Mouse (Mus musculus): Measurements from ENCODE around the gene Pakap.
A peak's percentile ranks its signal among the peaks of the same experiment; 100 is the strongest.

The Pakap gene

DNA sequence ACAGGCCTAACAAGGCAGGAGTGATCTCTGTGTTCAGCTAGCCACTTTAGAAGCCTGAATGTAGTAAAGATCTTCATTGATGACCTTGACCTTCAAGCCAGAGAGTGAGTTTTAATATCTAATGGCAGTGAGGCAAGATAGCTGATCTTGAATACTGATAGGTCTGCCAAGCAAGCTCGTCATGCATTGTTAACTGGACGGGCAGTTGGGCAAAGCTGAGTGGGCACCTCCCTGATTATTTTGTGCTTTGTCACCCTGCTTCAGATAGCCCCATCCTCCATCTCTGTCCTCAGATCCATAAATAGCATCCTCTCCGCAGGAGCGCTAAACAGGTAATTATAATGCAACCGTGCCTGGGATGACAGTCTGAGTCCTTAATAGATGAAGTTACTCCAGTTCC is 64.4 kb downstream of the Pakap start:
- no peak for DNase-seq

DNA sequence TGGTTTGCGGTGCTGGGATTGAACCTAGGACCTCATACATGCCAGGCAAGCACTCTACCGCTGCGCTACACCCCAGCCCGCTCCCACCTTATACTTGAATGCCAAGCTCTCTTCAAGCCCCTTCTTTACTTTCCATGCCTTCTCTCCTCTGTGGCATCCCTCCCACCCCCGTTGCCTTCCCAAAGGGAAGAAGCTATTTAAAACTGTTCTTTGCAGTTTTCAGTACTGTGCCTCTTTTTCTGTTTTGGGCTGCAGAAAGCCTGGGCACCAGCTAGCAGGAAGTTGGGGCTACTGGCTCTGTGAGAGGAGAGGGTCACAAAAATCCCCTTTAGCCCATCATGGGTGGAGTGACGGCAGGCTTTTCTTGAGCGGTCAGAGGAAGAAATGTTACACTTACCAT is 65.1 kb downstream of the Pakap start:
- DNase-seq, result no peak

DNA sequence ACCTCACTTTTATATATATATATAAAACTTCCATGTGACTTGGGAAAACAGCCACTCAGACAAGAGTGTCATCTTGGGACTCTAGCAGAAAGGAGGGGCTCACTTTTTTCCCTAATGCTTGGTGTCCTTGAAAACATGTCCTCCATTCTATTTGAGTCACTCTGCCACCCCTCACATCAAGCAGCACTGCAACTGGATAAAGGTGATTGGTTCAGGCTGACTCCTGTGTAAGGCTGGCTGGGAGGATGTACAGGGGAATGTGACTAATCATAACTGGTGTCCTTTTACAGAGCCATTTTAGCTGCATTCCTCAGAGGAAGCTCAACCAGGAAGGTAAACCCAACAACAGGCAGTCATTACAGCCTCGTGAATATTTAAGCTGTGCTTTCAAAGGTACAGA is 67.0 kb downstream of the Pakap start:
- DNase-seq, result no peak

DNA sequence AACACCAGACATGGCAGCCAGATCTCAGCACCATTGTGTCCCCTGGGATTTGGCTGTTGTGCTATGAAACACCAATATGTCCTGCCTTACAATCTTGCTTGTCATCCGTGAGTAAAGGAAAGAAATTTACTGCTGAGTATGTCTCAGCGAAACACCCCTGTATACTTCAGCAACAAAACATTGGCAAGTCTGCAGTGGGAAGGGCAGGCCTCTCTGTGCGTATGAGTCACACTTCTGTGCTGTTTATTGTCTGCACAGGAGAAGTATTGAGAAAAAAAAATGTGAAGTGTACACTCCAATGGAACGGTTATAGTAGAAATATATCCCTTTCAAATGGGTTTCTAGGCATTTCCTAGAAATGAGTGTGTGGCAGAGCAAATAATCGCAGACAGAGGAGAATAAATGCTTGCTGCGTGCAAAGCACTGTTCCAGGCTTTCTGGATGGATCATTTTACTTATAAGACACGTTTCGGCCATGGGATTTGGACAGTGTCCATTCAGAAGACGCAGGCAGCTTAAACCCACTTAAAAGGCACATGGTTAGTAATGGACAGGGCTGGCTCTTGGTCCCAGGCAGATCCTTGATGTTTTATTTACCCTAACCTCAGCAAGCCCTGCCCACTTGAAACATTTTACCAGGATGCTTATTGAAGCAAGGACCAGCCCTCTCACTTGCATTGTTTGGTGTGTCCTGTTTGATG is 69.0 kb downstream of the Pakap start:
- no peak for DNase-seq

DNA sequence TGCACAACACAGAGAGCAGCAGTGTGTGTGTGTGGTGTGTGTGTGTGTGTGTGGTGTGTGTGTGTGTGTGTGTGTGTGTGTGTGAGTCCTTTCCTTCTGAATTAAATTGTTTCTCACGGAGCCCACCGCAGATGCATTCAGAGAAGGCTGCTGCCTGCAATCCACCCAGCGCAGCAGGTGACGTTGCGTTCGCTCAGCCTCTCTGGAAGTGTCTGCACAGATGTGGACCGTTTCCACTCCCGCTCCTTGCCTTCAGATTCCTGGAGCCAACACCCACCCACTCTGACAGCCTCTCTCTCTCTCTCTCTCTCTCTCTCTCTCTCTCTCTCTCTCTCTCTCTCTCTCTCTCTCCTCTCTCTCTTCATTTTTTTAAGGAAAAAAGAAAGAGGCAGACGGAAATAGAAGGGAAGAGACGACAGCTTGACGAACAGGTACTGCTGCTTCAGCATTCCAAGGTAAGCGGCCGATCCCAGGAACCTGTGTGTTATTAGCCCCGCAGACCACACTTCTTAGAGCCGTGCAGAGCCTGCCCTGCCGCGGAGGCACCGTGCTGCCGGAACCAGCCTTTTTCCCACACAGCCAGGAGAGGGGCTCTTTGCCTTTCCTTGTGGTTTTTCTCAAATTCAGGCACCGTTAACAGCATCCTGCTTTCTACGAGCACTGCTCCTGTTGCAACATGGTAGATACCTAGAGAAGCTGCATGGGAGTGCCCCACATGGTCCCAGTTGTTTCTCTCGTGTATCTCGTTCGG is 69.8 kb downstream of the Pakap start:
- DNase-seq, result no peak

DNA sequence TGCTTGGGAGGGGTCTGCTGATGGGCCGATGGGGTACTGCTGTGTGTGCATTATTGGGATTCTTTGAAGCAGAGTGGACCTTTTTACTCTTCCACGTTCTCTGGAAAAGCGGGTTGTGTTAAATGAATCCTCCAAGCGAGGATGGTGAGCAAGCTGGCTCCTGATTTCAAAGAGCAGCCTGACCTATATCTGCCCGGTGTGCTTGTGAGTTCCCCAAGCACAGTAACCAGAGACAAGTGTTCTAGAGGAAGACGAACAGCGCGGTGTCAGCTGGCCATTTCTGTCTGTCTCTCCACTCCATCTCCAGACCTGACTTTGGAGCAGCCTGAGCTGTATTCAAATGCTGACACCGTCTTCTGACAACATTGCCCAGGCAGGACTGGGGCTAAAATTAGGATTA is 71.0 kb downstream of the Pakap start:
- no peak for DNase-seq

DNA sequence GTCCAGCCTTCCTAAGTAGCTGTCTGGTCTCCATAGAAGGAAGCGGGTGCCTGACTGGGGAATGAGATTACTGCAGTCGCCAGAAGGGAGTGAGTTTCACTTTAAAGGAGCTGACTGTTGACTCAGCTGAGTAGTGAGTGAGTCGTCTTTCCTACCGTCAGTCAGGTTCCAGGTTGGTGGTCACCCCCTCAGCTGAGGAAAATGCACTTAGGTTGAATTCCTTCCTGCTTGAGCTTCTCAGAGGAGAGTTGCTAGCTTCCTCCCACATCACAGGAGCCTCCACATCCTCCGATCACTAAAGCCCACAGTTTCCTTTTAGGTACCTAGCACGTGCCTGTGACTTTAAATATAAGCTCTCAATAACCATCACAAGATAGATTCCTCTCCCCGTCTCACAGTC is 72.2 kb downstream of the Pakap start:
- DNase-seq, result no peak

DNA sequence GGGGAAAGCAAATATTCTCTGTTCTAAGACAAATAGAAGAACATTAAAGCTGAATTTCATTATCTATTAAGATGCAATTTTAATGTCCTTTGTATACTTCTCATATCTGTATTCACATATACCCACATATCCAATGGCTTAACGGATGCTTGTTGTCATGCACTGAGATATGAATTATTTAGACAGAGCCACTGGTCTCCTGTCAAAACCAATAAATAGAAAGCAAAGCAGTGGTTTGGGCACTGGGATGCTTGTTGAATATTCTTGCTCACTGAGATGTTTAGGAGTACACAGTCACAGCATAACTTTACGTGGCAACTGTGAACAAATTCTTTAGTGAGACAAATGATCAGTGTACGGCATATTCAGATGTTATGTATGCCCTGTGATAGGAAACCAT is 73.0 kb downstream of the Pakap start:
- DNase-seq, result no peak

DNA sequence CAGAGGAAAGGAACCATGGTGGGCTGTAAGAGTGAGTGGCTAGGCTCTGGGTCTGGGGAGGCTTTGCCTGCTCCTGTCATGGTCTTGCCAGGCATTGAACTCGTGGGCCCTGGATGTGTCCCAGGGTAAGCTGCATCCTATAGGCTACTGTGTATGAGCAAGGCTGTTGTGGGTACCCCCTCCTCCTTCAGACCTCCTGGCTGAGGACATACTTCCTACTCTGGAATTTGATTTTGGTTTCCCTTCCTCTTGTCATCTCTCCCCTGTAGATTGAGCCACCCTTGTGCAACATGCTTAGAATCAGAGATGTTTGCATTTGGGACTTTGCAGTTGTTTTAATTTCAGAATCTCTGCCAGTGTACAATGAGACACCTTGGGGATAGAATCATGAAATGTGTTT is 83.0 kb downstream of the Pakap start:
- no peak for DNase-seq

DNA sequence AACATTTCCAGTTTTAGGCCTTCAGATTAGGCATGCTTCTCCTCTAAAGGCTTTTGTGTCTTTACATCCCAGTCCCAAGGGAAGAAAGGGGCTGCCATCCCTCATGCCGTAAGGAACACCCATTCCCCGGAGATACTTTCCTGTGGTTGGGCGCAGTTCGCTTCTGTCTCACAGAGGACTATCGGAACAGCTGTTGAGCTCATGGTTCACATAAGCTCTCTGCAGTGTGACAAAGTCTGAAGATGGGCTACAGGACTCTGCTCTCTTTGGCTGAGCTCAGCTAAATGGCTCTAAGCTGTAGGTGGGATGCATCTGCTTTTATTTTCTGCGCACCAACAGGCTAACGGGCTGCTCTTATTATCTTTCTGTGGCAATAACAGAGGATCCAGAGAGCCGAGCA is 83.6 kb downstream of the Pakap start:
- no peak for DNase-seq

DNA sequence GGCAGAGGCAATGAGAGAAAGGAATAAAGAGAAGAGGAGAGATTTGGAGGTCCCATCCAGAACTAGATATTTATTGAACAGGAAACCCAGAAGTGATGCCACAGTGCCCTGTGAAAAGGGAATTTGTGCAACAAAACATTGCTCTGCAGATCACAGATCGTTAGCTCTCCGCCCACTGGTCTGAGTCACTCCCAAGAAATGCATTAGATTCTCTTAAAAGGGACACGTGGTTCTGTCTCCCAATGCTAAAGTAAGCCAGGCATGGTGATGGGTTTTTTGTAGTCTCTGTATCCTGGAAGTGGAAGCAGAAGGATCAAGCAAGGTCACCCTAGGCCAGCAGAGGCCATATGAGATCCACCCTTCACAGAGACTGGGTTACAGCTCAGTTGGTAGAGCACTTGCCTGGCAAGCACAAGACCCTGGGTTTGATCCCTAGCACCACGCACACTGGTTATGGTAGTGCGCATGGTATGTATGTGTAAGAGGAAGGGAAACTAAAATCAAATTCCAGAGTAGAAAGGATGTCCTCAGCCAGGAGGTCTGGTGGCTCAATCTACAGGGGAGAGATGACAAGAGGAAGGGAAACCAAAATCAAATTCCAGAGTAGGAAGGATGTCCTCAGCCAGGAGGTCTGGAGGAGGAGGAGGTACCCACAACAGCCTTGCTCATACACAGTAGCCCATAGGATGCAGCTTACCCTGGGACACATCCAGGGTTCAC is 84.4 kb downstream of the Pakap start:
- DNase-seq, result no peak

DNA sequence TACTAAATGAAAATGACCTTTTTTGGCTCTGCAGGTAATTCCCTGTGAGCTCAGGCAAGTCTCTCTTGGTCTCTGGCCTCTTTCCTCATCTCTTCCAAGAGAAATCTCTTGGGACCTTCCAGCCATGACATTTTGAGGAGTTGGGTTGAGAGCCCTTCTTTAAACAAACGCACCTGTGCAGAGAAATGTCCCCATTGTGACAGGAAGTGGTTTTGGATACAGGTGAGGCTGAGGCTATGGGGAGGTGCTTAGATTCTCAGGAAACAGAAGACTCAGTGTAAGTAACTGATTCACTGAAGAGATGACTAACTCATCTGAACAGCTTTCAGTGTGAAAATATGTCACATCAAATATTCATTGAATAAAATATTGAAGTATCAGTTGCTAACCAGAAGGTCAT is 88.0 kb downstream of the Pakap start:
- DNase-seq, result no peak

DNA sequence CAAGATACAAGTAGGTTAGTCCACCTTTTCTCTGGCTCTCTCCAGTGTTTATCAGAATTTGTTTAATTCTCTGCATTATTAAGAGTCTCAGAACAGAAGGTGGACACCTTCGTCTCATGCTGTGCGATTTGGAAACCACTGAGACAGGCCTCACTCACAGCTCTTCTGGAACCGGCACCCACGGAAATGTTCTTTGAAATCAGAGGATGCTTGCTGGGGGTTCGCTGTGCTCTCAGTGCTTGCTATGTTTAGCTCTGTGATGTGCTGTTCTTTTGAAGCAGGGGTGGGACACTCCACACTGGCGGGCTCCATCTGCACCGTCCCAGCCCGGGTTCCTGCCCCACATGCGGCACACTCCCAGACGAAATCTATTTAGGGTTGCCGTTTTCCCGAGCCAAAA is 88.4 kb downstream of the Pakap start:
- no peak for DNase-seq

DNA sequence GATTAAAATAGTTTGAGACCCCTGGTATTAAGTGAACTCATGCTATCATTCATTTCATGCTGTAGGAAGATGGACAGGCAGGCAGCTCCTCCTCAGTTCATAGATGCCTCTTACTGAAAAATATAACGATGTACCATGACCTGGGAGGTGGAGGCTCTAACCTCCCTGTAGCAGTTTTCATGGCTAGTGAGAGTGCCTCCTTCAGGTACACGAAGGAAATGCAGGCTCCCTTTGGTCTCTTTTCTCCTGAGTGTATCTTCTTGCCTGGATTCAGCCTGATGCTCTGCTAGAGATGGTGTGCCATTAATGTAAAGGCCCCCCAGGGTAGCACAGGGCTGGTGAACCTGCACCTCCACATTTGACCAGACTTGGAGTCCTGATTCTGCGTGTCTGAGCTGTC is 88.9 kb downstream of the Pakap start:
- no peak for DNase-seq

DNA sequence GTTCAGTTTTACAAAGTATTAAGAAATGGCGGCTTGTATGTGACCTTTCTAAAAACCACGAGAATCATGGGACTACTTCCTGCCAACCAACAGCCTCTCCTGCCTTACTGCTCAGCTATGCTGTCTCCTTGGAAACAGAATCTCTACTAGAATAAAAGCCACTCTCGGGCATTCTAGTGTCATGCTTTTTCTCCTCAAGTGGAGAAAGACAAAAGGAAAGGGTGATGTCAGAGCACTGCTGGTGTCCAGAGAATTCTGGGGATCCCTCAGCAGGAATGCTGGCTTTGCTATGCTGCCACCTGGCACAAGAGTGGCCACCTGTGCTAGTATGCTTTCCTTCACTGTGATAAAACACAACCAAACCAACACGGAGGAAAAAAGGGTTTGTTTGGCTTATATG is 92.5 kb downstream of the Pakap start:
- DNase-seq, result no peak

DNA sequence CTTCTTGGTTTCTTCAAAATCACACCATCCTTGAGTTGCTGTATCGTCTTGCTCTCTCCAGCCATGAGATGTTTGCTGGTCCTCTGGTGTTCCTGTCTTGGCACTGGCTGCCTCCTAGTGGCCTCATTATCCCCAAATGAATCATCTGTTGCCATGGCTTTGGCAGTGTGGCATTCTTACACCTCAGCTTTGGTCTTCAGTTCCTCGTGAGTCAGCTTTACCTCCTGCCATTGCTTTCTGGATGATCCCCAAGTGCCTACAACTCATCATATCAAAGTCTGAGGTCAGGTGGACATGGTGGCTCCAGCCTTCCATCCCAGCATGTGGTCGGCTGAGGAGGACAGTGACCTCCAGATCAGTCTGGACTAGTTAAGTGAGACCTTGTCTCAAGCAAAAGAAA is 98.1 kb downstream of the Pakap start:
- no peak for DNase-seq

DNA sequence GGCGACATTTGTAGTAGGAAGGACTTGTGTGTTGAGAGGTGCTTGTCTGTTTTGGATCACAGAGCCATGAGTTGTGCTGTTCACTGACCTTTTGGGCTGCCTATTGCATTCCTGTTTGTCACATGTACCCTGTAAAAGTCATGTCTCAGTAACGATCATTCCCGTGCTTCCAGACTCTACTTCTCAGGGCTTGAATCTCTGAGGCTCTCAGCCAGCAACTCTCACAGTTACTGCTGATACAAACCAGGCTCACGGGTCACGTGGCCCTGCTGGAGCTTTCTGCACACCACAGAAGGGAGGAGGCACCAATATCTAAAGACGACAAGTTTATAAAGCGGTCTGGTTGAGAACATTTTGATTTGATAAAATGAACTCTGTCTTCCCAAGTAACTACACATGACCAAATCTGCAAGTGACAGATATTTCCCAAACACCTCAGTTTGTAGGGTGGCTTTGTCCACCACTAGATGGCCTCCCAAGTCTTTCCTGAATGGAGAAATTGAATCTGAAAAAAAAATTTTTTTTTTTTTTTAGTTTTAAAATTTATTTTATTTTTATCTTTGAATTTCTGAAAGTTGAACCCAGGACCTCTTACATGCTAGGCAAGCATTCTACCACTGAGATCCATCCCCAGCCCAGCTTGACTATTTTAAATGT is 103.0 kb downstream of the Pakap start:
- peak; percentile 17 for DNase-seq

DNA sequence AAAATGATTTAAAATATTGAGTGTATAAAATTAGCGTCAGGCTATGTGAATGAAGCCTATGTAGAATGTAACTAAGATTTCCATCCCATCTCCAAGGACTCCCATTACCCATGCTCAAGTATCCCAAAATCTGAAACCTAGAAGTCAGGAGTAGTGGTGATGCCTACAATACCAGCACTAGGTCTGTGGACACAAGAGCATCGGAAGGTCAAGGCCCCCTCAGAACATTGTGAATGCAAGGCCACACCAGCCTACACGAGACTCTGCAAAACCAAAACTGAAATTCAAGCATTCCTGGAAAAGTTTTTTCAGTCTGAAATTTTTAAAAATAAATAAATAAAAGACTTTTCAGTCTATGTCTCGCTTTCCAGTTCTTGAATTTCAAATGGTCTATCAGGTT is 104.6 kb downstream of the Pakap start:
- DNase-seq, result no peak

DNA sequence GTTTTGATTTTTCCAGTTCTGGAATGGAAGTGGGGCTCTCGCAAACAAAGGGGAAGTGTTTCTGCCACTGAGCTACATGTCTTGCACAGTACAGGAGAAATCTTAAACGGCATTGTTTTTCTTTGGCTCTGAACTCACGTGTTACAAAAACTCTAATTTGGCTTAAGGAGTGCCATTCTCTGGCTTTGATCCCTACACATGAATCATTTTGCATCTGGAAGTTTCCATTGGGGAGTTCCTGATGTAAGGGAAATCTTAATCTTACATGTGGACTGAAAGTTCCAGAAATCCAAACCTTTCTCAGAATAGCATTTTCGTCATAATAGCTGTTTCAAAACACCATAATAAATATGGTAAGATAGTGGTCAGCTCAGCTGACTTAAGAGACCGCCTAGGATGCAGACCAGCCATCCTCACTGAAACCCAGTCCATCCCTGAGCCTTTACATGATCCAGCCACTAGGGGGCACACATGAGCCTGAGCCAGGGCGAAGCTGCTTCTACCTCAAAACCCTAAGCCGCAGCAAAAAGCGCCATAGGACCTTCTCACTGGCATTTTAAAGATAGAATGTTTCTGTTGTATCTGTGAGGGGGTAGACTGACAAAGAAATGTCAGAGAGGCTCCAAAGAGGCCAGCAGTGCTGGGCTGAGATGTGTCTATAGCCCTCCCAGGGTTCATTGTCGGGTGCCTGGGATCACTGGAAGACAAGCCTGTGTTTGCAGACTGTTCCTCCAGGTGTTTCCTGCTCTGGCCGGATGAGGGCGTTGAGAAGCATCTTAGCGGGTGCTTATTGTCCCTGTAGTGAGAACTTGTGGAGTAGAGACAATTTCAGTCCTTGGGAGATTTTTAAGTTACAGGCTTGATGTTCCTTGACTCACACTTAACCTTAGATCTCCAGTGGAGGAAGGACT is 105.3 kb downstream of the Pakap start:
- peak; percentile 91 for DNase-seq

DNA sequence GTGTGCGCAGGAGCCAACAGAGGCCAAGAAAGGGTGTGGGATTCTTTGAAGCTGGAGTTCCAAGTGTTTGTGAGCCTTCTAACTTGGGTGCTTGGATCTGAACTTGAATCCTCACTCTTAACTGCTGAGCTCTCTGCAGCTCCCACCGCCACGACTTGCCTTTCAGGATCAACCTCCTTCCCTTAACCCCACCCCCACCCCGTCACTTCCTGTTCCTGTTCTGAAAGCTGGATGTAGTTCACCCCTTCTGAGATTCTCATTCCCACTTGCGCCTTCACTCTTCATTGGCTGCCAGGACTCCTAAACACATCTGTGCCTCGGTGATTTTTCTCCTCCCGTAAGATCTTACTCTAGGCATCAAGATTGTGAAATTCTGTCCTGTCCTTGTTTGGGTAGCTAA is 106.4 kb downstream of the Pakap start:
- DNase-seq, result no peak

DNA sequence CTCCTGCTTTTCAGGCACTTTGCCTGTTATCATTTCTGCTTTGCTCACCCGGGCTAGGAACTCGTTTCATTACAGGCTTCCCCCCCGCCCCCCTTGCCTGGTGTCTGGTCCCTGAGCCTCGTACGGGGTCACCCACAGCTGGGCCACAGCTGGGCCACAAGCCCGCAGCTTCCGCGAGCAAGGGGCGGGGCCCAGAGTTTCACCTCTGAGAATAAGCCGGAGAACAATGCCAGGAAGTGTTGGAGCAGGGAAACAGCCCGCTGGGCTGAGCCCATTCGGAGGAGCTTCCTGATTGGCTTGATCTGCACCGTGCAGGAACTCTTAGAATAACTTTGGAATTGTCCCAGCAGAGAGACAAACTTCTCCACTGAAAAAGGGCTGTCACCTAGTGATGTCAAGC is 107.4 kb downstream of the Pakap start:
- peak; percentile 82 for DNase-seq

DNA sequence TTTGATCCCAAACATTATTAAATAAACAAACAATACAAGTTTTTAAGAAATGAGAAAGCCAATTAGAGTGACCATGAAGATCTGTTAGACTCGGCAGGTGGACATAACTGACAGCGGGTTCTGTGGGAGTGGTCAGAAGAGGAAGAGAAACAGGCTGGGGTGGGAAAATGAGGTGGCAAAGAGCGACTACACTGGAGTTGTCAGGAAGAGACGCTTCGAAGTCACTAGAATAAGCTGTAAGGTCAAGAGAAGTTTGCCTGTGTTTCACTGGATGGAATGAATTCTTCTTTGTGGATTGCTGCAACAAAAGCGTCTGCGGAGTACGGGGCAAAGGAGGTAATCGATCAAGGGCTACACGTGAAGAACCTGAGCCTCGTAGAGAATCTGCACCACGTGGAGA is 109.9 kb downstream of the Pakap start:
- DNase-seq, result no peak

Data from kidney, adult 18-20 months (tissue).